Mouse (Mus musculus) embryonic facial prominence, embryonic 10.5 days (tissue): ENCODE results near the gene Dctn2. TPM values are rescaled to one million over a fixed set of nuclear protein-coding genes. Genes with fewer than 3 reads are reported as not detected.
"Not testable (repeated sequence)": the region's sequence is repeated elsewhere in the genome, so short reads cannot be mapped to it uniquely, and the experiment has no call there.

ENCODE experiments used
- DNase-seq: peaks from one replicate; pipeline ENCODE4 v3.0.0-alpha.2; 2017; ENCODE audit warnings: low spot score
- H3K27ac ChIP-seq: fragments of 300-500 bp; sonication (generic); replicated peaks from 2 replicates; pipeline ENCODE4 v1.5.1; 2016; ENCODE audit warnings: mild to moderate bottlenecking
- H3K27me3 ChIP-seq: fragments of 300-500 bp; sonication (generic); replicated peaks from 2 replicates; pipeline ENCODE4 v1.6.1; 2016; ENCODE audit warnings: low read depth, mild to moderate bottlenecking; ENCODE audit not compliant: poor library complexity, severe bottlenecking
- H3K36me3 ChIP-seq: fragments of 300-500 bp; sonication (generic); replicated peaks from 2 replicates; pipeline ENCODE4 v1.6.1; 2016; ENCODE audit warnings: mild to moderate bottlenecking, moderate library complexity
- H3K4me1 ChIP-seq: fragments of 300-500 bp; sonication (generic); 2 replicates; pipeline ENCODE4 v1.6.1; 2016
- H3K4me3 ChIP-seq: fragments of 300-500 bp; sonication (generic); 2 replicates; pipeline ENCODE4 v1.5.1; 2016; ENCODE audit warnings: mild to moderate bottlenecking, moderate library complexity
- H3K9me3 ChIP-seq: fragments of 300-500 bp; sonication (generic); 2 replicates; pipeline ENCODE4 v1.6.1; 2016; ENCODE audit warnings: mild to moderate bottlenecking
- WGBS: fragments of 180-500 bp; shearing (Covaris S2); methylation state at CpG from one replicate; pipeline ENCODE4 v1.1.7; 2016; 5-methylcytosine and 5-hydroxymethylcytosine counted together
- polyA plus RNA-seq: library from polyadenylated mRNA; unstranded; fragments of >200 nt; fragmentation: Nextera tagmentation; extraction: Ambion mirVana; gene quantifications from 2 replicates; pipeline ENCODE4 v1.2.1, GENCODE M21; 2016

Gene Dctn2
- polyA plus RNA-seq, 1 experiment from 2014 or later: 187 TPM

- peaks cover 29% of the 10 kb centered on the region for H3K36me3 ChIP-seq
- no peaks in the 10 kb centered on the region for H3K27me3 ChIP-seq
- DNase-seq: peak; percentile 89
- H3K9me3 ChIP-seq: no peaks in the 10 kb centered on the region
- H3K4me3 ChIP-seq: peak overlapping the region; percentile 95
- H3K27ac ChIP-seq: peak overlapping the region; percentile 92; the same call in 1 of the 2 replicates
- H3K4me1 ChIP-seq: peaks cover 13% of the 10 kb centered on the region
- 1% methylated on average over 4 of the region's 4 CpGs for WGBS
Measured at GRCm38 (mm10) chr10:127312356-127312676, 46.1 kb downstream of the Dctn2 start.

GRCm38 (mm10) chr10:127312858-127313257 is 46.7 kb downstream of the Dctn2 start:
- Histone ChIP-seq H3K27ac (no peak overlapping the region), H3K4me1 (peaks cover 13% of the 10 kb centered on the region), H3K36me3 (peaks cover 24% of the 10 kb centered on the region), H3K9me3 (no peaks in the 10 kb centered on the region), H3K4me3 (no peak overlapping the region), H3K27me3 (no peaks in the 10 kb centered on the region)
- WGBS: 79% methylated on average over 4 of the region's 4 CpGs
- no peak for DNase-seq

- peaks cover 17% of the 10 kb centered on the region for H3K36me3 ChIP-seq
- not testable (repeated sequence) for H3K4me3 ChIP-seq, H3K27me3 ChIP-seq, H3K9me3 ChIP-seq, H3K27ac ChIP-seq, DNase-seq
- peaks cover 13% of the 10 kb centered on the region for H3K4me1 ChIP-seq
- WGBS: 91% methylated on average over 5 of the region's 5 CpGs
Measured at GRCm38 (mm10) chr10:127313516-127313915, 47.3 kb downstream of the Dctn2 start.

- H3K4me3 ChIP-seq, H3K27ac ChIP-seq, H3K36me3 ChIP-seq, H3K27me3 ChIP-seq, H3K9me3 ChIP-seq, DNase-seq: not testable (repeated sequence)
- 80% methylated on average over 1 of the region's 1 CpGs for WGBS
- H3K4me1 ChIP-seq: peaks cover 13% of the 10 kb centered on the region
Measured at GRCm38 (mm10) chr10:127314950-127315349, 48.8 kb downstream of the Dctn2 start.

- no peaks in the 10 kb centered on the region for H3K4me1 ChIP-seq
- no peak for DNase-seq
- peaks cover 12% of the 10 kb centered on the region for H3K27me3 ChIP-seq
- no peak overlapping the region for H3K27ac ChIP-seq
- WGBS: 78% methylated on average over 2 of the region's 2 CpGs
- H3K36me3 ChIP-seq: no peaks in the 10 kb centered on the region
- no peak overlapping the region for H3K4me3 ChIP-seq
- H3K9me3 ChIP-seq: no peaks in the 10 kb centered on the region
Measured at GRCm38 (mm10) chr10:127317277-127317676, 51.1 kb downstream of the Dctn2 start.

GRCm38 (mm10) chr10:127318009-127318408 is 51.8 kb downstream of the Dctn2 start:
- Histone ChIP-seq H3K9me3 (no peaks in the 10 kb centered on the region), H3K36me3 (no peaks in the 10 kb centered on the region), H3K4me3 (no peak overlapping the region), H3K4me1 (no peaks in the 10 kb centered on the region; the same call in 1 of the 2 replicates), H3K27me3 (peaks cover 20% of the 10 kb centered on the region), H3K27ac (no peak overlapping the region)
- DNase-seq: no peak
- 56% methylated on average over 4 of the region's 4 CpGs for WGBS

GRCm38 (mm10) chr10:127319969-127320368 is 53.8 kb downstream of the Dctn2 start:
- no peak for DNase-seq
- Histone ChIP-seq H3K36me3 (no peaks in the 10 kb centered on the region), H3K4me3 (no peak overlapping the region), H3K9me3 (no peaks in the 10 kb centered on the region), H3K4me1 (peaks cover 7% of the 10 kb centered on the region), H3K27me3 (peaks cover 39% of the 10 kb centered on the region), H3K27ac (no peak overlapping the region)
- WGBS: 80% methylated on average over 7 of the region's 7 CpGs

GRCm38 (mm10) chr10:127321621-127322020 is 55.5 kb downstream of the Dctn2 start, which contains the start of gene Arhgap9:
Gene Arhgap9, plus strand, starts transcription at chr10:127321964.
- H3K27me3 ChIP-seq: peaks cover 56% of the 10 kb centered on the region

GRCm38 (mm10) chr10:127322178-127322577 is 56.0 kb downstream of the Dctn2 start:
- Histone ChIP-seq H3K4me3 (no peak overlapping the region), H3K36me3 (no peaks in the 10 kb centered on the region), H3K4me1 (peaks cover 27% of the 10 kb centered on the region), H3K27ac (no peak overlapping the region), H3K9me3 (no peaks in the 10 kb centered on the region), H3K27me3 (peaks cover 61% of the 10 kb centered on the region)
- 64% methylated on average over 13 of the region's 13 CpGs for WGBS
- DNase-seq: no peak

More at GRCm38 (mm10) chr10:127321621-127322020, 55.5 kb downstream of the Dctn2 start, which contains the start of gene Arhgap9:
- WGBS: 77% methylated on average over 3 of the region's 3 CpGs
- no peak for DNase-seq
- Histone ChIP-seq H3K4me1 (peaks cover 22% of the 10 kb centered on the region), H3K27ac (no peak within 1 kb of the TSS), H3K4me3 (no peak within 1 kb of the TSS), H3K36me3 (no peaks in the 10 kb centered on the region), H3K9me3 (no peaks in the 10 kb centered on the region)

GRCm38 (mm10) chr10:127322669-127323068 is 56.5 kb downstream of the Dctn2 start:
- DNase-seq: no peak
- Histone ChIP-seq H3K4me1 (peaks cover 29% of the 10 kb centered on the region), H3K27ac (no peak overlapping the region), H3K36me3 (no peaks in the 10 kb centered on the region), H3K27me3 (peaks cover 66% of the 10 kb centered on the region), H3K4me3 (no peak overlapping the region), H3K9me3 (no peaks in the 10 kb centered on the region)
- WGBS: 74% methylated on average over 4 of the region's 4 CpGs

- WGBS: 71% methylated on average over 17 of the region's 17 CpGs
- no peak overlapping the region for H3K4me3 ChIP-seq
- peaks cover 29% of the 10 kb centered on the region for H3K4me1 ChIP-seq
- no peaks in the 10 kb centered on the region for H3K9me3 ChIP-seq
- H3K36me3 ChIP-seq: no peaks in the 10 kb centered on the region
- H3K27ac ChIP-seq: no peak overlapping the region
- peaks cover 73% of the 10 kb centered on the region for H3K27me3 ChIP-seq
- no peak for DNase-seq
Measured at GRCm38 (mm10) chr10:127323131-127323855, 57.1 kb downstream of the Dctn2 start.

- Histone ChIP-seq H3K27ac (no peak overlapping the region), H3K27me3 (peaks cover 85% of the 10 kb centered on the region), H3K4me1 (peaks cover 29% of the 10 kb centered on the region), H3K36me3 (no peaks in the 10 kb centered on the region), H3K4me3 (0 out of 2 replicates have a peak overlapping the region, but pooled peaks have one; percentile 26), H3K9me3 (no peaks in the 10 kb centered on the region)
- WGBS: 13% methylated on average over 7 of the region's 7 CpGs
- DNase-seq: peak; percentile 77
Measured at GRCm38 (mm10) chr10:127324495-127324894, 58.3 kb downstream of the Dctn2 start.

- no peaks in the 10 kb centered on the region for H3K9me3 ChIP-seq
- peak overlapping the region; percentile 63 for H3K4me3 ChIP-seq
- H3K27me3 ChIP-seq: peaks cover 95% of the 10 kb centered on the region
- no peak for DNase-seq
- peaks cover 9% of the 10 kb centered on the region for H3K36me3 ChIP-seq
- WGBS: 25% methylated on average over 14 of the region's 14 CpGs
- H3K4me1 ChIP-seq: peaks cover 36% of the 10 kb centered on the region
- peak overlapping the region; percentile 68 for H3K27ac ChIP-seq
Measured at GRCm38 (mm10) chr10:127325454-127326016, 59.4 kb downstream of the Dctn2 start.
